Mouse (Mus musculus): ENCODE results near the gene Akt1s1.

DNA sequence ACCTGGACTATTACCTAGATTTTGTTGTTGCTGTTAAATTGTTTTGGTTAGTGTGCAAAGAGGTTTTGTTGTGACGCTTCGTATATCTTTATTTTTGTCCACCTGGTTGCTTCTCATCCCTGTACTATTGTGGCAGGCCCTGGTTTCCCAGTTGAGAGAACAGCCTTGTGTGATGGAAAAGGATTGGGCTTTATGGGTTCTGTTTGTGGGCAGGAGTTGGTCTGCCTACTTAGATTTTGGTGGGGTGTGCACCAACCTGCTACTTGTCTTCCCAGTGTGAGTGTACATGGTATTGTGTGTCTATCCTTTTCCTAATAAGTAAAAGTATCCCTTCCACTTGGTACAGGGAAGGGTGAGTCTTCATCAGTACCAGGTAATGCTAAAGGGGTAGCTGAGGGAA is 29.4 kb upstream of the Akt1s1 start:
- no peak for TF ChIP-seq POLR2A (IDR thresholded peaks at IDR 0.05; ENCODE audit: borderline replicate concordance, control insufficient read depth, low read depth, low read length)
- TF ChIP-seq CTCF (IDR thresholded peaks at IDR 0.05; ENCODE audit: control insufficient read depth, insufficient read depth, low read length) = no peak

All from bone marrow, adult 2 months (tissue).